In genomic region chr12:107160628-107161027, GRCm38 (mm10) we compare ENCODE assay signal across 28 mouse cellular contexts.
DNase-seq lines count a peak whose midpoint lies in the region; ATAC-seq and TF ChIP-seq lines count a peak whose summit lies in the region.
"Had no signal": no experiment of that assay in that cellular context is flagged by ENCODE, and none has a peak within 500 bp of the region (broad histone marks: within the 10 kb centered on the region; RNA-seq: fewer than 3 reads in every experiment).

No protein-coding gene starts in this region.

- TF ChIP-seq POLR2A in cerebellum, adult 2 months (IDR thresholded peaks at IDR 0.05; ENCODE audit: borderline replicate concordance, insufficient read depth, low read length) = no peak

- no peak overlapping the region for H3K9ac ChIP-seq in heart, postnatal 0 days (replicated peaks; ENCODE audit: low read depth, low read length)
- H3K9ac ChIP-seq: heart, embryonic 15.5 days; hindbrain, embryonic 15.5 days; intestine, embryonic 15.5 days; limb, embryonic 15.5 days; liver, embryonic 13.5 days; midbrain, embryonic 13.5 days; neural tube, embryonic 13.5 days had no signal

- no peak for TF ChIP-seq EP300 in heart, postnatal 0 days (IDR thresholded peaks at IDR 0.05; ENCODE audit: low read depth)

- ATAC-seq in heart, postnatal 0 days (ENCODE audit: insufficient read depth, low read depth) = no peak
- ATAC-seq in CD4-positive, CD25-positive, alpha-beta regulatory T cell, adult 4 months = peak; percentile 64
- ATAC-seq in erythroblast, adult 5-6 weeks (replicated peaks; ENCODE audit: low FRiP score, poor library complexity, severe bottlenecking) = no peak
- ATAC-seq: forebrain, embryonic 13.5 days; intestine, embryonic 15.5 days; lung, postnatal 0 days; midbrain, embryonic 13.5 days had no signal

- peak overlapping the region; percentile 25; the same call in 1 of the 2 replicates for H3K27ac ChIP-seq in heart, postnatal 0 days (ENCODE audit: low read depth)
- H3K27ac ChIP-seq in cerebellum, adult 2 months (ENCODE audit: insufficient read depth, low read length) = no peak overlapping the region
- H3K27ac ChIP-seq: forebrain, embryonic 13.5 days; heart, embryonic 10.5 days; heart, embryonic 15.5 days; hindbrain, embryonic 10.5 days; hindbrain, embryonic 15.5 days; intestine, embryonic 15.5 days; limb, embryonic 15.5 days; liver, embryonic 13.5 days; midbrain, embryonic 13.5 days; neural tube, embryonic 13.5 days; stomach, postnatal 0 days had no signal

- H3K4me1 ChIP-seq in heart, postnatal 0 days (ENCODE audit: control insufficient read depth, insufficient read depth) = no peaks in the 10 kb centered on the region
- H3K4me1 ChIP-seq in cerebellum, adult 2 months (ENCODE audit: control insufficient read depth, insufficient read depth, low read length) = peaks cover 10% of the 10 kb centered on the region
- H3K4me1 ChIP-seq: heart, embryonic 15.5 days; intestine, embryonic 15.5 days; limb, embryonic 15.5 days; liver, embryonic 13.5 days; megakaryocyte, embryonic 14.5 days had no signal

- no peaks in the 10 kb centered on the region for H3K9me3 ChIP-seq in heart, postnatal 0 days (replicated peaks; ENCODE audit: control insufficient read depth, low read length)
- H3K9me3 ChIP-seq: forebrain, embryonic 13.5 days; heart, embryonic 10.5 days; heart, embryonic 15.5 days; hindbrain, embryonic 10.5 days; hindbrain, embryonic 15.5 days; intestine, embryonic 15.5 days; limb, embryonic 10.5 days; limb, embryonic 15.5 days; liver, embryonic 13.5 days; midbrain, embryonic 13.5 days; neural tube, embryonic 13.5 days had no signal

- TF ChIP-seq CTCF in heart, postnatal 0 days (IDR thresholded peaks at IDR 0.05; ENCODE audit: low read depth) = no peak
- no peak for TF ChIP-seq CTCF in cerebellum, adult 2 months (IDR thresholded peaks at IDR 0.05; ENCODE audit: borderline replicate concordance, insufficient read depth, low read depth, low read length)

- no peak for DNase-seq in heart, postnatal 0 days (ENCODE audit: low spot score)
- DNase-seq in heart, postnatal 36 days = no peak
- DNase-seq in retina, embryonic 14.5 days (ENCODE audit: low spot score) = peak; percentile 17
- DNase-seq in retina, postnatal 1 day = no peak
- no peak for DNase-seq in cerebellum, adult 2 months
- DNase-seq: adrenal gland, postnatal 10 days; cerebellum, adult 9-10 months; kidney, adult 8-10 months; layer of hippocampus, adult 9-11 months; liver, embryonic 13.5 days; lung, adult 18-20 months; right cerebral cortex, postnatal 25 days had no signal

- intact Hi-C loops in heart, postnatal 36 days (cut with DNase I) = no loop called here

- no peak overlapping the region for H3K4me3 ChIP-seq in heart, postnatal 0 days (ENCODE audit: low read depth, low read length)
- no peak overlapping the region for H3K4me3 ChIP-seq in cerebellum, adult 2 months (replicated peaks; ENCODE audit: insufficient read depth, low read depth, low read length)
- H3K4me3 ChIP-seq: forebrain, embryonic 13.5 days; heart, embryonic 10.5 days; heart, embryonic 15.5 days; hindbrain, embryonic 10.5 days; hindbrain, embryonic 15.5 days; intestine, embryonic 15.5 days; limb, embryonic 10.5 days; limb, embryonic 15.5 days; liver, embryonic 13.5 days; megakaryocyte, embryonic 14.5 days; midbrain, embryonic 13.5 days; neural tube, embryonic 13.5 days had no signal

- 36% methylated on average over 6 of the region's 6 CpGs for whole genome bisulfite sequencing in heart, postnatal 0 days
- WGBS in cerebellum, adult 2 months = 86% methylated on average over 6 of the region's 6 CpGs

- H3K27me3 ChIP-seq in heart, postnatal 0 days (ENCODE audit: control insufficient read depth, insufficient read depth, low read length) = peaks cover 3% of the 10 kb centered on the region; the same call in 1 of the 2 replicates
- H3K27me3 ChIP-seq in cerebellum, adult 2 months (ENCODE audit: control insufficient read depth, insufficient read depth, low read length) = no peaks in the 10 kb centered on the region
- H3K27me3 ChIP-seq: forebrain, embryonic 13.5 days; heart, embryonic 15.5 days; hindbrain, embryonic 15.5 days; intestine, embryonic 15.5 days; megakaryocyte, embryonic 14.5 days; neural tube, embryonic 13.5 days had no signal

- H3K4me2 ChIP-seq in heart, postnatal 0 days (ENCODE audit: low read depth, low read length) = no peak overlapping the region; the same call in 1 of the 2 replicates
- H3K4me2 ChIP-seq: forebrain, embryonic 13.5 days; heart, embryonic 15.5 days; hindbrain, embryonic 15.5 days; intestine, embryonic 15.5 days; limb, embryonic 15.5 days; liver, embryonic 13.5 days; midbrain, embryonic 13.5 days; neural tube, embryonic 13.5 days had no signal

- H3K36me3 ChIP-seq in heart, postnatal 0 days (replicated peaks; ENCODE audit: control insufficient read depth, insufficient read depth, low read length) = no peaks in the 10 kb centered on the region
- H3K36me3 ChIP-seq: G1E; heart, embryonic 10.5 days; heart, embryonic 15.5 days; hindbrain, embryonic 10.5 days; hindbrain, embryonic 15.5 days; intestine, embryonic 15.5 days; limb, embryonic 10.5 days; limb, embryonic 15.5 days; liver, embryonic 13.5 days; midbrain, embryonic 13.5 days; neural tube, embryonic 13.5 days had no signal
